Mouse (Mus musculus): Measurements from ENCODE around the gene Bcl7c.

GRCm38 (mm10) chr7:127716992-127717391 lies 8.3 kb upstream of the Bcl7c start:
- no peak; the same call in 1 of the 2 replicates for TF ChIP-seq HCFC1 (IDR thresholded peaks at IDR 0.05; ENCODE audit: borderline replicate concordance, insufficient read depth, low read length)
- TF ChIP-seq CHD2 (IDR thresholded peaks at IDR 0.05; ENCODE audit: low read depth, low read length), result no peak
- TF ChIP-seq ZC3H11A (IDR thresholded peaks at IDR 0.05; ENCODE audit: borderline replicate concordance, low read depth, low read length), result no peak
- TF ChIP-seq MAFK (IDR thresholded peaks at IDR 0.05; ENCODE audit: insufficient read depth, low read depth, low read length), result no peak
